Mouse (Mus musculus) layer of hippocampus, postnatal 36 days (tissue): ENCODE measurements around the gene Med6. TPM values are rescaled to one million over a fixed set of nuclear protein-coding genes. Genes with fewer than 3 reads are reported as not detected.

Source experiments
- DNase-seq, 2 experiments: peaks; one replicate each; pipeline ENCODE4 v3.0.0; 2022
- total RNA-seq, 2 experiments: library from RNA; stranded (reverse); gene quantifications; 2 replicates each; pipeline ENCODE4 v1.2.3; 2021

The Med6 gene
- 10 to 100 TPM; 29.9 to 32.0 TPM for total RNA-seq

DNA sequence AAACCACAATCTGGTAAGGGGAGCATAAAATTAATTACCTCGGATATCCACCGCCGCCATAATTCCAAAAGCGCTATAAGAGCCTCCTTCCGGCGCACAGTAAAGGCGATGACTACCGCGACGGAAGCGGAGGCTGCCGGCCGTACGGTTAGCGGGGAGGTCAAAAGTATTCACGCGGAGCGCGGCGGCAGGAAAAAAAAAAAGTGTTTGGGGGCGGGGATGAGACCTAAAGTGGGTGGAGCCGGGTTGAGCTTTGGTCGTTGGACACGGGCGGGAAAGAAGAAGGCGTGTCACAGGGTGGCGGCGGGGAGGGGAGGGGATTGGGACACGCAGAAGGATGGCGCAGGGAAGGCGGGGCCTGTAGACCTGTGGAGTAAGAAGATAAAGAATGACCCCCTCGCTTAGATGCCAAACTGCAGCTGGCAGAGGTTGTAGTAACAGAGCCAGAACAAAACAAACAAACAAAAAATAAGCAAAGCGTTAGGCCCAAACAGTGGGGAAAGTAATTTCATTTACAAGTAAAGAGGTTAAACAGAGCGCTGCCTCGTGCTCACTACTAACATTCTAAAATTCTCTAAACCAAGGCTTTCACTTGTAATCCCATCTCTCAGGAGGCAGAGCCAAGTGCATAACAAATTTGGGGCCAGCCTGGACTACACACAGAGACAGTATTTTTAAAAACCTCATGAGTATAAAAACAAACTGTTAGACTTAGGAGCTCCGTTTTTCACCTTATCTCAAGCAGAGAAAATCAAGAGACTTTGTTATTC is at the start of gene Med6:
TSS of gene Med6 (minus strand) at position 107 of the 770 bp plus-strand sequence.
- peak; percentile 90 for DNase-seq

GRCm38 (mm10) chr12:81642361-81643082 is 47.7 kb upstream of the Med6 start:
- DNase-seq = peak; percentile 17 to 40

GRCm38 (mm10) chr12:81640656-81641055 is 45.8 kb upstream of the Med6 start:
- DNase-seq = no peak

- DNase-seq = no peak
Measured at GRCm38 (mm10) chr12:81633246-81633645, 38.4 kb upstream of the Med6 start.

DNA sequence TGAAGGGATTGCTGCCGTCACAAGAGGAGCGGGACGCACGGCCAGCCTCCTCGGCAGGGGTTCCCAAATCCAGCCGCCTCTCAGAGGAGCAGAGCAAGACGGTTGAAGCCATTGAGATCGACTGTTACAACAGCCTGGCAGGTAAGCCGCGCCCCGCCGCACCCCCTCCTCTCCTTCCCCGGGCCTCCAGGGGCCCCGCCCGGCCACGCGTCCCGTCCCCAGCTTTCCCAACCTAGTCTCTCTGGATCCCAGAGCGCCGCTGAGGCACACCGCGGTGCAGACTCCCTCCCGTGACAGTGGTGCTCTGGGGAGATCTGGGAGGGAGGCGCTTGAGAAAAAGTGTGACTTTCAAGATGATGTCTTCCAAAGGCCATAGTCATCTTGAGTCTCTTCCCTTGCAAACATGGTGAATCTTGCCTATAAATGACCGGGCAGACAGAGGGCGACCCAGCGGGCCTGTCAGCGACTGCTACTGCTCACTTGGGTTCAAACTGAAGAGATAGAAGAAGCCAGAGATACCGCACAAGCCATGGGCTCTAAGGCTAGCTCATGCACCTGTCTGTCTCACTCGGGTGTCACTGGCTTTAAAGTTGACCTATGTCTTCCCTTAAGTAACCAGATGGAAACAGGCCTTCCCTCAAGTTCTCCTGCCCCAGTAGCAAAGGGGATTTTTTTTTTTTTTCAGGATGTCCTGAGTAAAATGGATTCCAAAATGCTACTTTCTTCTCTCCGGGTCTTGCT is 37.0 kb upstream of the Med6 start:
- DNase-seq = peak; percentile 43 to 51

DNA sequence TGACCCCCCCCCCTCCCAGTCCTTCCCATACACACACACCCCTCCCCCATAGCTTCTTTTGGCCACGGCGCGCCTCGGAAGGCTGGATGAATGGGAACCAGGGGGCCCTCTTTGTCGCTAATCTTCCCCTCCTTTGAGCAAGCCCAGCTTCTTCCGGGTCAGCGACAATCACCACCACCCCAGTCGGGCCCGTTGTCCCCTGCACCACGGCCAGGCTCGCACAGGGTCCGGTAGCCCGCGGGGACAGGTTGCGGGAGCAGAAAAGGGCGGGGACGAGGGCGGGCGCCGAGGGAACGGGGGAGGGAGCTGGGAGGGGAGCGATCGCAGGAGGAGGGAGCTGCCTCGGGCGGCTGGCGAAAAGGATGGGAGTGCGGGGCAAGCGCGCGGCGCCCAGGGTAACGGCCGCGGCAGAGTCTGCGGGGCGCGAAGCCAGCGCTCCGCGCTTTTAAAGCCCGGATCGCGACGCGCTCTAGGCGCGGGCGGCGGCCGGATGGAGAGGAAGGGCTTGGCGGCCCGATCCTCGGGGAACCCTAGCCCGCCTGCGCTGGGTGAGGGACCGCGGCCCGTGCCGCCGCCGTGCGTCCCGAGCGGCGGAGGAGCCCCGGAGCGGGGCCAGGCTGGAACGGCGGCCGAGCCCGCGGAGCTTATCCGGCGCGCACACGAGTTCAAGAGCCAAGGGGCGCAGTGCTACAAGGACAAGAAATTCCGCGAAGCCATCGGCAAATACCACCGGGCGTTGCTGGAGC is 36.3 kb upstream of the Med6 start, which contains the start of gene Ttc9:
TSS of gene Ttc9 (plus strand) at position 335 of the 746 bp plus-strand sequence.
- DNase-seq = peak; percentile 59 to 63

- peak; percentile 44 to 48 for DNase-seq
Measured at GRCm38 (mm10) chr12:81630520-81630914, 35.7 kb upstream of the Med6 start.

GRCm38 (mm10) chr12:81628091-81628490 is 33.3 kb upstream of the Med6 start:
- no peak for DNase-seq

DNA sequence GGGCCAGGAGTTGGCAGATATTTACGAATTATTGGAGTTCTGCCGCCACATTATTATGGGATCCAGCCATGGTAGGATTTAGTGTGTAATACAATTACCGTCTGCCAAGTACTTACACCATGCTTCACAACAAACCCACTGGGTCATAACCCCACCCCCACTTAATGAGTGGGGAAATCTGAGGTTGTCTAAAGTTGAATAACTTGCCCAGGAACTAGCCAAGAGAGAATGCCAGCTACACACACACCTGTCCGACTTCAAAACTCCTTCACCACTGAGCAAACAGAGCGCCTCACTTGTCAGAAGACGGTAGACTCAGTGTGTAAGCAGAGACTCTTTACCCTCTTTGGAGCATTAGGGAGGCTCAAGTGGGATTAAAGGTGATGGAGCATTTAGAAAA is 32.6 kb upstream of the Med6 start:
- DNase-seq = no peak

DNA sequence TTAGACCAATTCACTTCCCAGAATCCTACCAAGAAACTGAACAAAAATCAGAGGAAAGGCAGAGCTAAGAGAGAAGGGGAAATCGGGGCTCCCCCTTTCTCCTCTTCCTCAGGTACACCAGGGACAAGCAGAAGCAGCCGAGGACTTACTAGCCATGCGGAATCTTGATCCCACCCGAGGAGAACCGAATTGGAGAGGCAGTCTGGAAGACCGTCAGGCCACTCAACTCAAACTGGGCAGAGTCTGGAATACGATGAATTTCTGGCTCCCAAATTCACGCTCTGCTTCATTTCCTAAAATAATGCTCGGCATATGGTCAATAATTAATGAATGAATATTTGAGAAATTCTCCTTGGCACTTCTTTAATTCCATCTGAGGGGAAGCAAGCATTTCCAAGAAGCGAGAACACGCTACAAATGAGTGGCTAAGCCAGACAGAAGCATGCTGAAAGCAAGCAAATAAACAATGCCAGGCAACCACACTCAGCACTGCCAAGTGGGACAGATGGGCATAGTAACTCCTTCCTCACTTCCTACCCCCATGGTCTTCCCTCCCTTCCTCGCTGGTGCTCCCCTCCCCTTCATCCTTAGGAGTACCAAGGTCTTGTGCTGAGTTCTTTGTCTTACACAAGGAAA is 31.5 kb upstream of the Med6 start:
- peak in 1 of 2 experiments; percentile 45 for DNase-seq

DNA sequence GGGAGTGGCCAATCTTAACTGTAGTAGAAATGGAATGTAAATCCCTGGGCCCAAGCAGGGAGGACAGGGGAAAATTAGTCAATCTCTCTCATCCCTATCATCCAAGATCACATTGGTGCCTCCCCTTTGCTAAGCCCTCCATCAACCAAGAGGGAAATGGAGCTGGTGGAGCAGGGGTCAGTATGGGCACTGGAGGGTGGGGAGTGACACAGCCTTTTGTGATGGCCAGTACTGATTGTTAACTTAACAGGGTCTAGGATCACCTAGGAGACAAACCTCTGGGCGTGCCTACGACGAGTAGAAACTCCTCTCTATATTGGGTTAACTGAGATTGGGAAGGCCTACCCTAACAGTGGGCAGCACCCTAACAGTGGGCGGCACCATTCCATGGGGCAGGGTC is 28.6 kb upstream of the Med6 start:
- no peak for DNase-seq

- DNase-seq = peak; percentile 47 to 74
Measured at GRCm38 (mm10) chr12:81619302-81619701, 24.5 kb upstream of the Med6 start.

DNA sequence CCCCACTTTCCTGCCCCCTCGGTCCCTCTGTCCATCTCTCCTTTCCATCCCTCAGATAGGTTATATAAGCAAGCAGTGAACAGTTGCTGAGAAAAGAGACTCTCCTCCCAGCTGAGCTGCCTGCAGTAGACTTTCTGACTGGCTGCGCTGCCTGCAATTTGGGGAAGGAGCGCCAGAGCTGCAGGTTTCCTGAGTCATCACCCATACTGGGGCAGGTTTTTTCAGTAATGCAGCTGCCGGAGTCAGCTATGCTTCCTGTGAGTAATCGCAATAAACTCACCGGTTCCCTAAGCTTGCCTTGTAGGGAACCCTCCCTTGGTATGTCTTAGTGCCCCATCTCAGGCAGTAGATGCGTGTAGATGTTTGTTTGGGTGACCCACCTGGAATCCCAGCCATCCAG is 22.2 kb upstream of the Med6 start:
- no peak for DNase-seq

- DNase-seq = no peak
Measured at GRCm38 (mm10) chr12:81615807-81616206, 21.0 kb upstream of the Med6 start.

- DNase-seq = no peak
Measured at GRCm38 (mm10) chr12:81609445-81609844, 14.6 kb upstream of the Med6 start.

- DNase-seq = no peak
Measured at GRCm38 (mm10) chr12:81604995-81605784, 10.4 kb upstream of the Med6 start.

- no peak for DNase-seq
Measured at GRCm38 (mm10) chr12:81596547-81597262, 1.9 kb upstream of the Med6 start.

DNA sequence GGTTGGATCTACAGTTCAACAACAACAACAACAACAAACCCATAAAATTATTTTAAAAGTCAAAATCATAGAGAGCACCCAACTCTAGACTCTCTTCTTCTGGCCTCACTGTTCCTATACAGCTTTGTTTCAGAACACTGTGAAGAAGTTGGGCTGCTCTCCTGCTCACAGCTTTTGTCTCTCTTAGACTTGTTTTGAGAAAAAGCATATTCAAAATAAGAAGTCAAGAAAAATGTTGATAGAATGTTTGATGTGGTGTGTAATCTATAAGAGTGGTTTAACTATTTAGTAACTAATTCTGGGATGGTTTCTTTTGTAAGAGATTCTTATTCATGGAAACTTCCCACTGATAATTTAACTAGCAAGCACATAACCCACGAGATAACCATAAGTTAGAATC is 26.4 kb downstream of the Med6 start, which contains the start of gene Adam21:
TSS of gene Adam21 (minus strand) at position 101 of the 400 bp plus-strand sequence.
- no peak for DNase-seq

DNA sequence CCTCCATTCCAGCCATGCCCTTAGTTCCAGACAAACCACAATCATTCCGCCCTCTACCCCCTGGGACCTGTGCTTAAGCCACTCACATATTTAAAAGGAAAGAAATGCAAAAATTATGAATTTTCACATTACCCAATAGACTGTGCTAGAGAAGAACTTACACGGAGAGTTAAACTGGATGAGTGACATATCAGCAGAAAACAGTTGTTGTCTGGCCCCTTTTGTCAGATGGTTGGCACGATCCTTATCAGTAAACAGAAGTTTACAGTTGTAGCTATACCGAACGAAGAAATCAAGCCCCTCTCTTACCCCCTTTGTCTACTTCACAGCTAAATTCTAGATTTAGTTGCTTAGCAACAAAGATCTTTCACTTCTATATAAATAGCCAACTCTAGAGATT is 26.9 kb downstream of the Med6 start:
- no peak for DNase-seq

GRCm38 (mm10) chr12:81564173-81564572 is 30.6 kb downstream of the Med6 start:
- DNase-seq = no peak
